Mouse (Mus musculus): Measurements from ENCODE around the gene Tcp10c.
"Not testable (repeated sequence)": the region's sequence is repeated elsewhere in the genome, so short reads cannot be mapped to it uniquely, and the experiment has no call there.

DNA sequence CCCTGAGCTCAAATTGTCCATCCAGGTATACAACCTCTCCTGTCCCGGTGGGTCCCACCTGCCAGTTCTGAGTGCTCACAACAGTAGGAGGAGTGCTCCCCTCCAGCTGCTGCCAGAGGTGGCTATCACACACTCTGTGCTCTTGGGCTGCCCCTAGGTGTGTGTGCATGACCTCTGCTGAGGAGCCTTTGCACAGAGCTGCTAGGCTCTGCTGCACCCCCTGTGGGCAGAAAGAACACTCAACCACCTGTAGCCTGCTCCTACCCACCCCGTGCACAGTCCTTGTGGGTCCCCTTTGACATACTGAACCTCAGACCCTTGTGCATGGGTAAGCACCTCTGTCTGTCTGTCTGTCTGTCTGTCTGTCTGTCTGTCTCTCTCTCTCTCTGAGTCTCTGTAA is 8.1 kb downstream of the Tcp10c start:
- not testable (repeated sequence) for TF ChIP-seq CTCF (IDR thresholded peaks at IDR 0.05; ENCODE audit: extremely low read depth, insufficient read length, insufficient replicate concordance, low read depth, low read length); POLR2A (IDR thresholded peaks at IDR 0.05; ENCODE audit: low read depth, low read length)

Measured in small intestine, adult 2 months (tissue).